Mouse (Mus musculus) gastrocnemius, adult 8-10 months (tissue): ENCODE data around the gene Sypl. TPM values are rescaled to one million over a fixed set of nuclear protein-coding genes. Genes with fewer than 3 reads are reported as not detected.

Experiments
- DNase-seq, 2 experiments: peaks; one replicate each; pipeline ENCODE4 v3.0.0; 2022; ENCODE audit warnings: low spot score in 2 of 2
- total RNA-seq, 4 experiments: library from RNA; stranded (reverse); gene quantifications; 2 replicates each; pipeline ENCODE4 v1.2.4; 2022

The Sypl gene
- total RNA-seq, 4 experiments from 2014 or later = 183 to 225 (median 208) TPM

DNA sequence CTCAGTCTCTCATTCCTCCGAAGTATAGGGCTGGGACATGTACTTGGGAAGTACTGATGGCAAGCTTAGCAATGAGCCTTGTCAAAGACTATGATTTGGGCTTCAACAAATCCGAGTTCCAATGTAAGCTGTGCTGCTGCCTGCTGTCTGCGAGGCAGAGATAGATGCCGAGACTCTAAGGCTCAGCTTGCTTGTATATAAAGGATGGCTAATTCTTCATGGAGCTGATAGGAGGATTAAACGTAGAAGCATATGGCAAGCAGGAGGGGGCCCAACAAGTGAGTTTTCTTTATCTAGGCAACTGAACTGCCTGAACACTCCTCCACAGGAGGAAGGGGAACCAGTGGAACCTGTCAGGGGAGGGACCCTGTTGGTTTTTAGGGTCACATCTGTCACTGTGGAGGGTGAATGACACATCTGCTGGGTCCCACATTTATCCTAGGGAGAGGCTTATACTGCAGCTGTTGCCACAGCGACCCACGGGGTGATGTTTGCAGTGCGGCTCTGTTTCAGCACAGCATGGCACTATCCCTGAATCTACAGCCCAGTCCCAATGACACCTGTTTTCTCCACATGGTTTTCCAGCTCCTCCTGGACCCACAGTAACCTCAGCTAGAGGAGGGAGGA is 49.8 kb downstream of the Sypl start:
- DNase-seq = no peak

DNA sequence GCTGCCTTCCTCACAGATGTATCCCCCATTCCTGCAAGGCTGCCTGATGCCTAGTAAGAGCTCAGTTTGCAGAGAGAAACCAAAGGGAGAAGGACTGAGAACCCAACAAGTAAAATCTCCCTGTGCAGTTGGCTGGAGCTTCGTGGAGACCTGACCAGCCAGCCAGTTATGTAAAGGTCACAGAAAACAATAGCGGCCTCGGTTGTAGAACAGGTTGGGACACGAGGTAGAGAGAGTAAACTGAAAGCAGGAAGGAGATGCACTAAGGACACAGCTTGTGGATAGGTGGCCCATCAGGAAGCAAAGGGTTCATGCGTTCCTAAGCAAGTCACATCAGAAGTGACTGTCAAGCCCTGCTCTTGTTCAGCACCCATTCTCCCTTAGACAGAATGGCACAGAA is 52.2 kb downstream of the Sypl start:
- no peak for DNase-seq

DNA sequence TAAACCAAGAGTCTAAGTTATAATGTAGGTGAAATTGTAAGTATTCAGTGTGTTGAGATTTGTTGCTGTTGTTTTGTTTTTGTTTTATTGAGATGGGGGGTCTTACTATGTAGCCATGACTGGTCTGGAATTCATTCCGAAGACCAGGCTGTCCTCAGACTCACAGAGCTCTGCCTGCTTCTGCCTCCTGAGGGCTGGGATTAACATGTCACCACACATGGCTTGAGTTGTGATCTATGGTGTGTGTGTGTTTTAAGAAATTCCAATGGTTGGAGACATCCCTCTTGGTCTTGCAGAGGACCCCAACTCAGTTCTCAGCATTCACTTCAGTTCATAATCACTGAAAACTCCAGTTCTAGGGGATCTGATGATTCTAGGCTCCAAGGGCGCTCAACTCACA is 53.5 kb downstream of the Sypl start:
- no peak for DNase-seq

DNA sequence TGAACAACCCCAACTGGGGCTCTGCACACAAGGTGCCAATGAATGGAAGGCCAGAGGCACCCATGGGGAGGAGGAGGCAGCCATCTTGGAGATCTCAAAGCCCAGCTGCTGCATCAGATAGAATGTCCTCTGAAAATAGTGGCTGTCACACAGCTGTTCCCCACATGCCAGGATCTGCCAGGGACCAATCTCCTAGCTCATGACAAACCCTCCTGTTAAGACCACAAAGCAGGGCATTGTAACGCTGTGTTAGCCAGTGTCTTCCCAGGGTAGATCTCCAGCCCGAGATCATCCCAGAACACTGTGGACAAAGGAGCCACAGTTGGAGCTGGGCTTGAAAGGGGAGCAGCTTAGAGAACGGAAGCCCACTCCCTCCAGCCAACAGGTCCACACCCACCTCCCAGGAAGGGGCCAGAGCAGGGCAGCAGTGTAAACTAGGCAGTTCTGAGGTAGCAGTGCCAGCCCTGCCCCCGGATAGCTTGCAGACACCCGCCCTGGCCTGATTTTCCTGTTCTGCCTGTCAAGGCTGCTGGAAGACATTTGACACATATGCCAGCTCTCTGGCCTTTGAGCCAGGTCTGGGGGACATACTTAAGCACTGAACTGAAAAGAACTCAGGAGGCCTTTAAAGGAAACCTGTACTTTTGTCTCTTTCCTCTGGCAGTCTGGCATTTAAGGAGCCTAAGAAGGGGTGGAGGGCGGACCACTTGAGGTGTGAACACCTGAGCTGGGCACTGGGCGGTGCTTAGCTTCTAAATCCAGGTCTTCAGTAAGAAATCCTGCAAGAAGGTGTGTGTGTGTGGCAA is 54.8 kb downstream of the Sypl start:
- DNase-seq = no peak

DNA sequence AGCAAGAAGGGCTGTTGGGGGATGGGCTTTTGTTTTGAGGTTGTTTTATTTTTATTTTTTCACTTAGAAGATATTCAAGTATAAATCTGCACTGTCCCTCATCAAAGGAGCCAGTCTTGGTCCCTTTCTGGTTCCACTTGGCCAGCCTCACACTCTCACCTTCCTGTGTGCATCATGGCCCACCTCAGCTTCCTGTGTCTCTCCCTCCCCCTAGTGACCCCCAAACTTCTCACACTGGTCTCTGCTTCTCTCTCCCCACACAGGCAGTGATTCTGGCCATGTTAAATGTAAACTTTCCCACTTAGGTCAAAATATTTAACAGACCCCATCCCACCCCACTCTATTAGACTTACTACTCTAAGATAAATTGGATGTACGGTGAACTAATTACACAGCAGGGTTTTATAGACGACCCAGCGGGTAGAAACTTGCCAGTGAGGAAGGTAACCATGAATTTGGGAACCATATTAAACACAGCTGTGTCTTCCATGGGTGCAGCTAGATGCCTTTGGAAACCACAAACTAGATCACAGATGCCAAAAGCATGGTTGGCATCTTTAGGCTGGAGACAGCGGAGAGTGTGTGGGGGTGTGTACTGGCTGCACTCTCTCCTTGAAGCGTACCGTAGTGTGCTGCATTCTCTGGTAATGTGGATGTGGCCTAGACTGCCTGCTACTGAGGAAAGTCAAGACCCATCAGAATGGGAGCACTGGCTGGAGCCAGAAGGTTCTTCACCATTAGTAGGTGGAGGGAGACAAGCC is 55.7 kb downstream of the Sypl start:
- no peak for DNase-seq

DNA sequence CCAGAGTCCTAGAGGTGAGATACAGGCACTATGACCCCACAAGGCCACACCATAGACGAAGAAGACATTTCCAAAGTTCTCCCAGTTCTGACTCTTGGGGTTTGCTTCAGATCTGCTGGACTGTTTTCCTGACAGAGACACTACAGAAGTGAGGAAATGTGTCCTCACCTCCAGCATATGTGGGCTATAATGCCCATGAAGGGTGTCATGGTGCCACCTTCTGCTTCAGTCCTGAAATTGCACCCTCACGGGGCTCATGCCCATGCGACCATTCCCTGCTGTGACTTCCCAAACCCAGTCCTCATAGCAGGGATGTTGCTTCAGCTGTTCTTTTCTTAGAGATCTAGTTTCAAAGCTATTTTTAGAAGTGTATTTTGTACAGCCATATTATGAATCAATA is 56.3 kb downstream of the Sypl start:
- peak in 1 of 2 experiments; percentile 41 for DNase-seq

DNA sequence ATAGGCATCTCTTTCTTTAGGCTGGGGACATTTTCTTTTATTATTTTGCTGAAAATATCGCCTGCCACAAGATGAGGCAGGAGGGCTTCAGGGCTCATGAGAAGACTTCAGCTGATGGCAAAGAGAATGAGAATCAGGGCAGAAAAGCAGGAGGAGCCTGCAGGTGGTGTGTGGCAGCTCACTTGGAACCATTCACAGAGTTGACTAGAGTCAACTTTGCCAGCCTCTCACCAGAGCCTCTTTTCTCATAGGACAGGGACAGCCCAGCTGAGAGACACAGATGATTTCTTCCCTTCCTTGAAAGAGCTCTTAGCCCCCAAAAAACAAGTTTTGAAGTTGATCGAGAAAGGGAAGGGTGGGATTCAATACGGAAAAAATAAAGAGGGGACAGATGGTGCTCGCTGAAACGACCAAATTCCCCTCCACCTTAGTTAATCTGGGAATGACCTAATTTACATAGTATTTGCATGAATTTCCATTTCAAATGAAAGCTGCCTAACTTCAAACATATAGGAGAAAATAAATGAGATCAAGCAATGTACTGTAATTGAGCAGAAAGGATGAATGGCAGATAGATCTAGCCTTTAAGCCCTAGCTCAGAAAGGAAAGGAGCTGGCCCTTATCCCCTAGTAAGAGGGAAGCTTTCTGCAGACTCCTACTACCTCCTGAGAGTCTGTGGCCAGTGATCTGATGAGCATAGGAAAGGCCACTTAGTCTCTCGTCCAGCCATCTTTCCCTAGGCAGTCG is 60.5 kb downstream of the Sypl start:
- no peak for DNase-seq

DNA sequence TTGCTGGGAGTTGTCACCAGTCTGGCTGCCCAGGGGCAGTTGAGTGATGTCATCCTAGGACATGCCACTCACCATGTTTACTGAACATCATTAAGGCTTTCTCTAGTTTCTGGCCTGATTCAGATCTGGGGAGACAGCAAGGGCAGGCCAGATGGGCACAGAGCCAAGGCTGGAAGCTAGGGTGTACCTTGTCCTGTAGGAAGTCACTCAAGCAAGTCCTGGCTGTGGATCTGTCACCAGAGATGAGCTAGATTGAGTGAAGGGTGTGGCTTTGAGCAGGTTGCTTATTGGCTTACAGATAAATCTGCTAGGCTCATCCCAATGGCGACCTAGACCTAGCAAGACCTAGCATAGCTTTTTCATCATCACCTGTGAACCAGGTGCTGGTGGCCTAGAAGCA is 61.4 kb downstream of the Sypl start:
- DNase-seq = no peak

DNA sequence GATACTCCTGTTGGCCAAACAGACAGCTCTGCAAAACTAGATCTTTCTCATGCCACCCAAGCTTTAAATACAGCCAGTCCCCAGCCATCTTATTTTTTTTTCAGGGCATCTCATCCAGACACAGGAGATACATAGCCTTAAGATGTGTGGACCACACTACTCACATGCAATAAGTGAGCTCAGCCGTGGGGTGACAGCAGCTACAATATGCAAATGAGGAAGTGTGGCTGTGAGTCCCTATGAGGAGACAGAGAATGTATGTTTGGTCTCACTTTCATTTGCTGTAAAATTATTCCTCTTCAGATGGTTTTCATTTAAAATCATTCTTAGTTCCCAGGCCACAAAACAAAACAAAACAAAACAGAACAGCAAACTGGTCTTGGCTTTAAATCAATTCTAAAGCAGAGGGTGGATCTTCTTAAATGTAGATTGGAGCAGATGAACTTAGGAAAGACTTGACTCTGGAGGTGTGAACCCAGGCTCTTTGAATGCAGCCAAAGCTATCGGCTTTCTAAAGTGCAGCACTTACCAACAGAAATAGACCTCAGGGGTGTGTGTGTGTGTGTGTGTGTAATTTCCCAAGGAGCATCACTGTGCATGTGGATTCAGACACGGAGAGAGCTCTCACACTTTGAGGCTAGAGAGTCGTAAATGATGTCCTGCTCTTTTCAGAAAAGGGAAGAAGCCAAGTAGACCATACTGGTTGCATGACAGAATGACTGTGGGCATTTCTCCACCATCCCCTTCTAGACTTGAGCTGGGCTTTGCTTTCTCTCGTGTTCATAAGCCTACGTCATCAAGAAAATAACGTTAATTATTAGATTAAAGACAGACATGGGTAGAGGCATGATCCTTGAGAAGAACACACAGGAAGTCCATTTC is 63.4 kb downstream of the Sypl start:
- no peak for DNase-seq

- DNase-seq = no peak
Observed at GRCm38 (mm10) chr12:33018601-33019000, 64.9 kb downstream of the Sypl start.

DNA sequence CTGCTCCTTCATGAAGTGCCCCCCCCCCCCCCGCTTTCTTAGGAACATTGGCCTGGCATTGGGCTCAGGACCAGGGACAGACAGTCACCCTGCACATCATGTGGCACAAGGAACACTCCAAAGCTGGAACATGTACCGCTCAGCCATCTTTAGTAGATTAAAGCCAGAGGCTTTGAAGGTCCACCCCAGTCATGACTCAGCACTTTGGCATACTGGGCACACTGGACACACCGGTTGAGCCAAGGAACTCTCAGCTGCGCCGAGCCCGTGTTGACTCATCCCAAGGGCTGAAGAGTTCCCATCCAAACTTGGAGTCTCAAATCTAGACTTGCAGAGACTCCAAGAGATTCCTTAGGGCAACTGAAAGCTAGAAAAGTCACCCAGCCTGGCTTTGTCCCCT is 66.3 kb downstream of the Sypl start:
- peak; percentile 58 to 71 for DNase-seq

DNA sequence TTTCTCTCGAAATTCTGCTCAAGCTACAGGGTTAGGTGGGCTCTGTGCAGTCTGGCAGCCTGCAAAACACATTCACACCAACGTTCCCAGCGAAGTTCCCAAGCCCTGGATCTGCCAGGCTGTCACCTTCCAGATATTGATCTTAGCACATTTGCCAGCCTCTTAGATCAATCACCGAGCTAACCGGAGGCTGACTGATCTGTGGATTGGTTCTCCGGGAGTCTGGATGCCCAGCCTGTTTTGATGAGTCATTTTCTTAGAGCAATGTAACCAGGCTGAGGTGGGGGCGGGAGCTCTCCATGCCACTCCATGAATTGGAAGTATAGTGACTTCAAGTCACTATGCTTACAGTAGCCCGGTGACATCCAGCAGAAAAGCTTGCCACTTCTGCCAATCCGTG is 67.4 kb downstream of the Sypl start:
- no peak for DNase-seq

- no peak for DNase-seq
Observed at GRCm38 (mm10) chr12:33021751-33022150, 68.1 kb downstream of the Sypl start.

DNA sequence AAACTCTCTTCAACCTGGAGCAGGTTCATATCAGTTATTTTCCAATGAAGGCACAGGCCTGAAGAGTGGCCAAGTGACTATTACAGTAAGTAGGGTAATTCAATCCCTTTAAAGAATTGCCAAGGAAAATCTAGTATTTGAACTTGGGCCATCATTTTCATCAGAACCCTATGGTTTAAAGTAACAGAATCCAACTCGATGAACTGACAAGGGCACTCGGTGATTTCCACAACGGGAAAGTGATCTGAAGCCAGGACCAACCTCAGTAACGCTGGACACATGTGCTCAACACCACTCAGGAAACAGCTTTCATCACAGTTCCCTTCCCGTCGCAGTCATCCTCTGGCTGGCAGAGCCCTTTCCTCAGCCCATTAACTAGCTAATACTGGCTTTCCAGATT is 70.8 kb downstream of the Sypl start:
- no peak for DNase-seq

DNA sequence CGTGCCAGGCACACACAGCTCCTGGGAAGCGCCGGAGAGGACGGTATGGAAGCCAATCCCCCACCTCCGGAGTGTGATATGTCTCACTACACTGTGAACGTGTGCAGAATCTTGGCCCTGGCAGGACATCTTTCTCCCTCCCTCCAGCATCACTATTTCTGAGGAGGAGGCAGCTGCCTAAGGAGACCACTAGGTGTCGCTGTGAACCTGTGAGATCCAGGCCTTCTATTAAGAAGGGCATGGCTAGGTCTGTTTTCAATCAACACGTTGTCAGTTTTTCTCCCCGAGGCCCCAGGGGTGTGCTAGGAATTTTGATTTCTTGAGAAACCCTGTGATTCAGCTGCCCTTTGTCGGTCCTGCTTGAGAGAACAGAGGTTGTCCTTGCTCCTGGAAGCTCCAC is 73.4 kb downstream of the Sypl start:
- DNase-seq = peak; percentile 53 to 66

DNA sequence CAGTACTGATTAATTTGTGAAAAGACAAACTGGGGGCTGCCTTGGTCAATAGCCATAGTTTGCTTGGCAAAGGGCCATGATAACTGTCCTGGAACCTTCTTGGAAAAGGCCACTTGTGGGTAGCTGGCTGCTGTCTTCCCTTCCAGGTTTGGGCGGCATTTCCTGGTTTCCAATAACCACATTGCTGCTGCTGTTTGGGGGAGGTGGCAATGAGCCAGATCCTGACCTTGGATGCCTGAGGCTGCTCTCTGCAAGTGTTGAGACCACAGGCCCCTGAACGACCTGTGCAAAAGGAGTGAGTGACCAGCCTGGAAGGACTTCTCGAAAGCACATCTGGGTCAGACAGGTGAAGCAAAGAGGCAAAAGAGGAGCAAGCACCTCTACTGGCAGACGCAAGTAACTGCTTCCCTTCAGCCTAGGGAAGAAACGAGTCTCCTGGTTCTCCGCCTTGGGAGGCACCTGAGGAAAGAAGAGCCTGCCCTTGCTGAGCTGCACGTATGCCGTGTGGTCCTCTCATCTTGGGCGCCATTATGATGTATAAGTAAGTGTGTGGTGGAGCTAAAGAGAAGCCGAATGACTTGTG is 74.5 kb downstream of the Sypl start:
- DNase-seq = no peak

DNA sequence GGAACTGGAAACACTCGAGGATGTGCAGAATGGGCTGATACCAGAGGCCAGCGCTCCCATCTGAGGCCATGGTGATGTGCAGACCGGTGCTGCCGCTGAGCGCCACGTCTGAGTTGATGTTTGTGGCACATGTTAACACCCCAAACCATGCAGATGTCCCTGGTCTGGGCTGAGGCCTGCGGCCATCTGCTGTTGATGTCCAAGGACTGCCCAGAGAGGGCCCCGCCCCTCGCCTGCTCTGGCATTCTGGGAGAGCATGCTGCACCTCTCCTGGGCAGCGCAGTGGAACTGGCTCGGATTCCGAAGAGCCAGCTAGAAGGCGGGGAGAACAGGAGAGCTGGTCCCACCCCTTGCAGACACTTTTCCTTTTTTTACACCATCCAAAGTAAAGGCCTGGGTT is 75.0 kb downstream of the Sypl start:
- no peak for DNase-seq
